Mouse (Mus musculus): ENCODE measurements around the gene Setdb1. TPM values are rescaled to one million over a fixed set of nuclear protein-coding genes. Genes with fewer than 3 reads are reported as not detected.

Gene Setdb1
- polyA plus RNA-seq, 2 experiments: 13.4 to 14.1 TPM

DNA sequence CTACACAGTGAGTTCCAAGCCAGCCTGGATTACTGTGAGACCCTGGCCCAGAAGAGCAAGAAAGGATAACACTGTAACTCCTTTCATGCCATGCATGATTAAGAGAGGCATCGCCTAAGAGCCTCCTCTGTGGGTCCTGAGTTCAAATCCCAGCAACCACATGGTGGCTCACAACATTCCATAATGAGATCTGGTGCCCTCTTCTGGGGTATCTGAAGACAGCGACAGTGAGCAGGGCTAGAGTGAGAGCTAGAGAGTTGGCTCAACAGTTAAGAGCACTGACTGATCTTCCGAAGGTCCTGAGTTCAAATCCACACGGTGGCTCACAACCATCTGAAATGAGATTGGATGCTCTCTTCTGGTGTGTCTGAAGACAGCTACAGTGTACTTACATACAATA is 82.5 kb downstream of the Setdb1 start:
- H3K27me3 ChIP-seq (ENCODE audit: control insufficient read depth, insufficient read depth, low read length): no peaks in the 10 kb centered on the region
- no peak overlapping the region for H3K27ac ChIP-seq
- H3K9ac ChIP-seq (replicated peaks): no peak overlapping the region
- no peaks in the 10 kb centered on the region for H3K36me3 ChIP-seq (replicated peaks; ENCODE audit: control insufficient read depth, insufficient read depth, low read depth)
- ATAC-seq (ENCODE audit: insufficient read depth) (no peak), DNase-seq (ENCODE audit: low read depth in 3 of 3, low spot score in 3 of 3) (no peak)
- no peak overlapping the region for H3K4me2 ChIP-seq (ENCODE audit: low read depth)
- peaks cover 8 to 20% of the 10 kb centered on the region in 2 experiments for H3K4me1 ChIP-seq (replicated peaks; ENCODE audit: control insufficient read depth in 2 of 2, insufficient read depth in 2 of 2, low read length in 1 of 2)
- no peak overlapping the region for H3K4me3 ChIP-seq (ENCODE audit: insufficient read depth in 1 of 2, low read depth in 2 of 2, low read length in 2 of 2)
- TF ChIP-seq CTCF (IDR thresholded peaks at IDR 0.05; ENCODE audit: low read depth) (peak; percentile 43), EP300 (IDR thresholded peaks at IDR 0.05; ENCODE audit: low read depth) (no peak)
- H3K9me3 ChIP-seq (ENCODE audit: control insufficient read depth, low read length): no peaks in the 10 kb centered on the region
- WGBS (ENCODE audit: insufficient replicate concordance): 84% methylated on average over 4 of the region's 4 CpGs

Other genes with a start within 250 kb of the Setdb1 start
- gene Vps72, start 246.2 kb downstream of the Setdb1 start, polyA plus RNA-seq (2012; rRNA removed): 19.7 and 23.4 TPM in 2 replicates
- gene Vps72, start 246.2 kb downstream of the Setdb1 start, polyA plus RNA-seq (2014; fragmentation: Nextera tagmentation; extraction: Ambion mirVana): 29.6 and 31.4 TPM in 2 replicates
- 0.11 and 0.32 TPM in 2 replicates for gene Tmod4, start 232.7 kb downstream of the Setdb1 start, polyA plus RNA-seq (2012; rRNA removed)
- 0.15 and 0.23 TPM in 2 replicates for gene Tmod4, start 232.7 kb downstream of the Setdb1 start, polyA plus RNA-seq (2014; fragmentation: Nextera tagmentation; extraction: Ambion mirVana)
- 22.4 and 33.1 TPM in 2 replicates for gene Scnm1, start 223.2 kb downstream of the Setdb1 start, polyA plus RNA-seq (2012; rRNA removed)
- 23.1 and 24.8 TPM in 2 replicates for gene Scnm1, start 223.2 kb downstream of the Setdb1 start, polyA plus RNA-seq (2014; fragmentation: Nextera tagmentation; extraction: Ambion mirVana)
- gene Lysmd1, start 223.1 kb downstream of the Setdb1 start, polyA plus RNA-seq (2012; rRNA removed): 2.9 and 3.9 TPM in 2 replicates
- gene Lysmd1, start 223.1 kb downstream of the Setdb1 start, polyA plus RNA-seq (2014; fragmentation: Nextera tagmentation; extraction: Ambion mirVana): 4.8 and 5.2 TPM in 2 replicates
- 4.8 and 4.9 TPM in 2 replicates for gene Tnfaip8l2, start 214.8 kb downstream of the Setdb1 start, polyA plus RNA-seq (2012; rRNA removed)
- 5.7 and 6.1 TPM in 2 replicates for gene Tnfaip8l2, start 214.8 kb downstream of the Setdb1 start, polyA plus RNA-seq (2014; fragmentation: Nextera tagmentation; extraction: Ambion mirVana)
- 0.69 and 1.6 TPM in 2 replicates for gene Sema6c, start 196.7 kb downstream of the Setdb1 start, polyA plus RNA-seq (2012; rRNA removed)
- gene Sema6c, start 196.7 kb downstream of the Setdb1 start, polyA plus RNA-seq (2014; fragmentation: Nextera tagmentation; extraction: Ambion mirVana): 0.11 and 0.29 TPM in 2 replicates
- 10.4 and 14.3 TPM in 2 replicates for gene Gabpb2, start 139.3 kb downstream of the Setdb1 start, polyA plus RNA-seq (2012; rRNA removed)
- 5.1 and 6.9 TPM in 2 replicates for gene Gabpb2, start 139.3 kb downstream of the Setdb1 start, polyA plus RNA-seq (2014; fragmentation: Nextera tagmentation; extraction: Ambion mirVana)
- gene Cdc42se1, start 128.5 kb downstream of the Setdb1 start, polyA plus RNA-seq (2012; rRNA removed): 21.3 and 24.9 TPM in 2 replicates
- 40.9 and 48.5 TPM in 2 replicates for gene Cdc42se1, start 128.5 kb downstream of the Setdb1 start, polyA plus RNA-seq (2014; fragmentation: Nextera tagmentation; extraction: Ambion mirVana)
- gene Mllt11, start 125.0 kb downstream of the Setdb1 start, polyA plus RNA-seq (2012; rRNA removed): 3.0 and 3.6 TPM in 2 replicates
- 1.9 and 2.7 TPM in 2 replicates for gene Mllt11, start 125.0 kb downstream of the Setdb1 start, polyA plus RNA-seq (2014; fragmentation: Nextera tagmentation; extraction: Ambion mirVana)
- 0.12 and 0.19 TPM in 2 replicates for gene Gm128, start 115.6 kb downstream of the Setdb1 start, polyA plus RNA-seq (2012; rRNA removed)
- gene Gm128, start 115.6 kb downstream of the Setdb1 start, polyA plus RNA-seq (2014; fragmentation: Nextera tagmentation; extraction: Ambion mirVana): 0.14 and 0.19 TPM in 2 replicates
- 0.04 TPM in 2 replicates for gene Bnipl, start 106.0 kb downstream of the Setdb1 start, polyA plus RNA-seq (2012; rRNA removed)
- 0.16 TPM in 1 of 2 replicates, not detected in the other for gene Bnipl, start 106.0 kb downstream of the Setdb1 start, polyA plus RNA-seq (2014; fragmentation: Nextera tagmentation; extraction: Ambion mirVana)
- 13.2 and 13.6 TPM in 2 replicates for gene Mindy1, start 75.9 kb downstream of the Setdb1 start, polyA plus RNA-seq (2012; rRNA removed)
- gene Mindy1, start 75.9 kb downstream of the Setdb1 start, polyA plus RNA-seq (2014; fragmentation: Nextera tagmentation; extraction: Ambion mirVana): 16.1 and 16.8 TPM in 2 replicates
- gene Prune1, start 75.1 kb downstream of the Setdb1 start, polyA plus RNA-seq (2012; rRNA removed): 8.0 TPM in 2 replicates
- 6.8 and 7.3 TPM in 2 replicates for gene Prune1, start 75.1 kb downstream of the Setdb1 start, polyA plus RNA-seq (2014; fragmentation: Nextera tagmentation; extraction: Ambion mirVana)
- 2.5 and 2.6 TPM in 2 replicates for gene Anxa9, start 50.0 kb downstream of the Setdb1 start, polyA plus RNA-seq (2012; rRNA removed)
- 2.8 and 3.8 TPM in 2 replicates for gene Anxa9, start 50.0 kb downstream of the Setdb1 start, polyA plus RNA-seq (2014; fragmentation: Nextera tagmentation; extraction: Ambion mirVana)
- 55.1 and 63.8 TPM in 2 replicates for gene Cers2, start 42.4 kb downstream of the Setdb1 start, polyA plus RNA-seq (2012; rRNA removed)
- gene Cers2, start 42.4 kb downstream of the Setdb1 start, polyA plus RNA-seq (2014; fragmentation: Nextera tagmentation; extraction: Ambion mirVana): 80.2 and 88.2 TPM in 2 replicates
- gene 4930558C23Rik, start 45.6 kb upstream of the Setdb1 start, polyA plus RNA-seq (2012; rRNA removed): not detected in 2 replicates
- gene 4930558C23Rik, start 45.6 kb upstream of the Setdb1 start, polyA plus RNA-seq (2014; fragmentation: Nextera tagmentation; extraction: Ambion mirVana): not detected in 2 replicates
- 9.9 and 11.3 TPM in 2 replicates for gene Arnt, start 77.2 kb upstream of the Setdb1 start, polyA plus RNA-seq (2012; rRNA removed)
- gene Arnt, start 77.2 kb upstream of the Setdb1 start, polyA plus RNA-seq (2014; fragmentation: Nextera tagmentation; extraction: Ambion mirVana): 10.2 and 10.9 TPM in 2 replicates
- 0.54 and 0.92 TPM in 2 replicates for gene Ctsk, start 142.1 kb upstream of the Setdb1 start, polyA plus RNA-seq (2012; rRNA removed)
- 1.1 and 1.3 TPM in 2 replicates for gene Ctsk, start 142.1 kb upstream of the Setdb1 start, polyA plus RNA-seq (2014; fragmentation: Nextera tagmentation; extraction: Ambion mirVana)
- 9.8 and 16.1 TPM in 2 replicates for gene Ctss, start 169.6 kb upstream of the Setdb1 start, polyA plus RNA-seq (2012; rRNA removed)
- gene Ctss, start 169.6 kb upstream of the Setdb1 start, polyA plus RNA-seq (2014; fragmentation: Nextera tagmentation; extraction: Ambion mirVana): 27.1 and 27.7 TPM in 2 replicates
- not detected in 2 replicates for gene Hormad1, start 202.5 kb upstream of the Setdb1 start, polyA plus RNA-seq (2012; rRNA removed)
- 0.06 TPM in 1 of 2 replicates, not detected in the other for gene Hormad1, start 202.5 kb upstream of the Setdb1 start, polyA plus RNA-seq (2014; fragmentation: Nextera tagmentation; extraction: Ambion mirVana)
- gene Golph3l, start 231.7 kb upstream of the Setdb1 start, polyA plus RNA-seq (2012; rRNA removed): 10.9 and 17.1 TPM in 2 replicates
- gene Golph3l, start 231.7 kb upstream of the Setdb1 start, polyA plus RNA-seq (2014; fragmentation: Nextera tagmentation; extraction: Ambion mirVana): 32.6 and 38.5 TPM in 2 replicates

All from liver, embryonic 14.5 days (tissue).